Mouse (Mus musculus) kidney, postnatal 0 days (tissue): Measurements from ENCODE around the gene Pkp4. TPM values are rescaled to one million over a fixed set of nuclear protein-coding genes. Genes with fewer than 3 reads are reported as not detected.
"Not testable (repeated sequence)": the region's sequence is repeated elsewhere in the genome, so short reads cannot be mapped to it uniquely, and the experiment has no call there.

Source experiments
- ATAC-seq: fragments of 200-750 bp; cut with Nextera tagmentation; replicated peaks from 2 replicates; pipeline ENCODE4 v1.8.0; 2017; ENCODE audit warnings: low read depth, moderate number of reproducible peaks, moderate TSS enrichment, moderate library complexity; ENCODE audit not compliant: low FRiP score
- DNase-seq: peaks from one replicate; pipeline ENCODE4 v3.0.0-alpha.2; 2016; ENCODE audit warnings: low spot score
- H3K27ac ChIP-seq: fragments of 300-500 bp; sonication (generic); 2 replicates; pipeline ENCODE4 v1.5.1; 2014; ENCODE audit warnings: mild to moderate bottlenecking
- H3K27me3 ChIP-seq: fragments of 300-500 bp; sonication (generic); 2 replicates; pipeline ENCODE4 v1.6.1; 2014; ENCODE audit warnings: low read length, mixed read lengths; ENCODE audit not compliant: insufficient read depth
- H3K36me3 ChIP-seq: fragments of 300-500 bp; sonication (generic); 2 replicates; pipeline ENCODE4 v1.6.1; 2014; ENCODE audit warnings: low read length, mixed read lengths; ENCODE audit not compliant: insufficient read depth
- H3K4me1 ChIP-seq: fragments of 300-500 bp; sonication (generic); replicated peaks from 2 replicates; pipeline ENCODE4 v1.6.1; 2014; ENCODE audit warnings: antibody characterized with exemption, low read length, mixed read lengths; ENCODE audit not compliant: insufficient read depth
- H3K4me2 ChIP-seq: fragments of 300-500 bp; sonication (generic); 2 replicates; pipeline ENCODE4 v1.6.1; 2014; ENCODE audit warnings: mild to moderate bottlenecking, low read length, moderate library complexity, mixed read lengths
- H3K4me3 ChIP-seq: fragments of 300-500 bp; sonication (generic); replicated peaks from 2 replicates; pipeline ENCODE4 v1.5.1; 2014; ENCODE audit warnings: low read depth, low read length
- H3K9ac ChIP-seq: fragments of 300-500 bp; sonication (generic); 2 replicates; pipeline ENCODE4 v1.6.1; 2014; ENCODE audit warnings: low read depth, low read length
- H3K9me3 ChIP-seq: fragments of 300-500 bp; sonication (generic); replicated peaks from 2 replicates; pipeline ENCODE4 v1.6.1; 2016; ENCODE audit warnings: low read length, inconsistent platforms, mixed read lengths
- CTCF ChIP-seq: IDR thresholded peaks from 2 replicates; pipeline ENCODE4 v1.5.1; 2016; ENCODE audit warnings: antibody characterized with exemption, low read depth, mild to moderate bottlenecking, moderate library complexity
- WGBS: fragments of 180-500 bp; shearing (Covaris S2); extraction: QIAGEN DNeasy Blood & Tissue Kit; methylation state at CpG from one replicate; pipeline ENCODE4 v1.1.7; 2014; 5-methylcytosine and 5-hydroxymethylcytosine counted together
- polyA plus RNA-seq: library from polyadenylated mRNA; unstranded; fragments of >200 nt; fragmentation: Nextera tagmentation; extraction: Ambion mirVana; gene quantifications from 2 replicates; pipeline ENCODE4 v1.2.1, GENCODE M21; 2015

Pkp4 gene
- polyA plus RNA-seq, 1 experiment from 2014 or later: 20.2 TPM

GRCm38 (mm10) chr2:59383231-59383630, 222.6 kb downstream of the Pkp4 start:
- no peaks in the 10 kb centered on the region for H3K4me1 ChIP-seq
- no peak for TF ChIP-seq CTCF
- no peak overlapping the region for H3K27ac ChIP-seq
- H3K36me3 ChIP-seq: no peaks in the 10 kb centered on the region
- H3K4me3 ChIP-seq: no peak overlapping the region
- no peaks in the 10 kb centered on the region for H3K27me3 ChIP-seq
- 98% methylated on average over 17 of the region's 17 CpGs for WGBS
- no peak overlapping the region for H3K9ac ChIP-seq
- ATAC-seq (no peak), DNase-seq (no peak)
- no peaks in the 10 kb centered on the region for H3K9me3 ChIP-seq
- H3K4me2 ChIP-seq: no peak overlapping the region

GRCm38 (mm10) chr2:59383852-59384776, 223.5 kb downstream of the Pkp4 start:
- no peaks in the 10 kb centered on the region for H3K36me3 ChIP-seq
- H3K4me3 ChIP-seq: no peak overlapping the region
- TF ChIP-seq CTCF: no peak
- DNase-seq (no peak), ATAC-seq (no peak)
- H3K9me3 ChIP-seq: no peaks in the 10 kb centered on the region
- H3K9ac ChIP-seq: no peak overlapping the region
- H3K4me2 ChIP-seq: no peak overlapping the region
- WGBS: 82% methylated on average over 10 of the region's 10 CpGs
- no peak overlapping the region for H3K27ac ChIP-seq
- no peaks in the 10 kb centered on the region for H3K27me3 ChIP-seq
- no peaks in the 10 kb centered on the region for H3K4me1 ChIP-seq

GRCm38 (mm10) chr2:59385211-59385935, 224.7 kb downstream of the Pkp4 start:
- DNase-seq: no peak

DNA sequence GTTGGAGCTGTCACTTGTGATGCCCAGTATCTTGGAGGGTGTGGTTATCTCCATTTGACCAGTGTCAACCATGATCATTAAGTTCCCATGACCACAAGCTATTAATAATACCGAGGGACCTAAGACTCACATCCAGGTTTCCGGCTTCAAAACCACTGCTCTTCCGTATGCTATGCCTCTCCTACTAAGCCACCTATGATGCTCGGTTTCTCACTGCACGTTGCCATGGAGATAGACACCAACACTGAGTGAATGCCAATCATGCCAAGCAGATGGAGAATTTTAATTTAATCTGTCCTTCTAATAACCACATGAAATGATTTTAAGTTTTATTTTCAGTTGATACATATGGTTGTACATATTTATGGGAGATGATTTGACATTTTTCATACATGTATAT, 229.3 kb downstream of the Pkp4 start:
- ATAC-seq: no peak

More at GRCm38 (mm10) chr2:59385211-59385935, 224.7 kb downstream of the Pkp4 start:
- Histone ChIP-seq H3K4me1 (no peaks in the 10 kb centered on the region), H3K4me3 (no peak overlapping the region), H3K27ac (no peak overlapping the region), H3K4me2 (no peak overlapping the region), H3K36me3 (no peaks in the 10 kb centered on the region), H3K9ac (no peak overlapping the region), H3K9me3 (no peaks in the 10 kb centered on the region), H3K27me3 (no peaks in the 10 kb centered on the region)
- TF ChIP-seq CTCF: no peak
- ATAC-seq: no peak
- WGBS: 39% methylated on average over 4 of the region's 4 CpGs

DNA sequence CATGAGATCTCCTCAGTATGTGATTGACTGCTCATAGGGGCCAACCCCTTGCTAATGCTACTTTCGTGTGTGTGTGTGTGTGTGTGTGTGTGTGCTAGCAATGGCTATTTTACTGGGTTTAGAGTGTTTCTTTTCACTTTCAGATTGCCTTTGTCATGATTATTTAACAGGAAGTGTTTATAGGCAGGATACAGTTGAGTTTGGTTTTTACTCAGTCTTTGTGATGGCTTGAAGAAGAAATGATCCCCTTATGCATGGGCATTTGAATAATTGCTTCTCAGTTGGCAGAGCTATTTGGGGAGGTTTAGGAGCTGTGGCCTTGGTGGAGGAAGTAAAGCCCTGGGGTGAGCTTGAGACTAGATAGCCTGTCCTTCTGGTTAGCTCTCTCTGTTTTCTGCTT, 232.5 kb downstream of the Pkp4 start:
- H3K27ac ChIP-seq: no peak overlapping the region
- no peak overlapping the region for H3K4me3 ChIP-seq
- H3K36me3 ChIP-seq: no peaks in the 10 kb centered on the region
- H3K4me2 ChIP-seq: no peak overlapping the region
- no peaks in the 10 kb centered on the region for H3K9me3 ChIP-seq
- H3K9ac ChIP-seq: no peak overlapping the region
- H3K4me1 ChIP-seq: no peaks in the 10 kb centered on the region
- ATAC-seq (no peak), DNase-seq (no peak)
- no peak for TF ChIP-seq CTCF
- WGBS: 79% methylated on average over 1 of the region's 1 CpGs
- no peaks in the 10 kb centered on the region for H3K27me3 ChIP-seq

More for the DNA sequence above, 229.3 kb downstream of the Pkp4 start:
- DNase-seq: no peak
- Histone ChIP-seq H3K36me3 (no peaks in the 10 kb centered on the region), H3K4me1 (no peaks in the 10 kb centered on the region), H3K4me2 (no peak overlapping the region), H3K9me3 (no peaks in the 10 kb centered on the region), H3K9ac (no peak overlapping the region), H3K27ac (no peak overlapping the region), H3K4me3 (no peak overlapping the region), H3K27me3 (no peaks in the 10 kb centered on the region)
- no peak for TF ChIP-seq CTCF
- 91% methylated on average over 5 of the region's 5 CpGs for WGBS

- H3K36me3 ChIP-seq: no peaks in the 10 kb centered on the region
- no peak overlapping the region for H3K9ac ChIP-seq
- DNase-seq (no peak), ATAC-seq (no peak)
- H3K4me1 ChIP-seq: no peaks in the 10 kb centered on the region
- no peak for TF ChIP-seq CTCF
- H3K27me3 ChIP-seq: no peaks in the 10 kb centered on the region
- H3K4me3 ChIP-seq: no peak overlapping the region
- H3K27ac ChIP-seq: no peak overlapping the region
- no peaks in the 10 kb centered on the region for H3K9me3 ChIP-seq
- WGBS: 98% methylated on average over 4 of the region's 4 CpGs
- H3K4me2 ChIP-seq: no peak overlapping the region
Measured at GRCm38 (mm10) chr2:59394651-59395050, 234.0 kb downstream of the Pkp4 start.

DNA sequence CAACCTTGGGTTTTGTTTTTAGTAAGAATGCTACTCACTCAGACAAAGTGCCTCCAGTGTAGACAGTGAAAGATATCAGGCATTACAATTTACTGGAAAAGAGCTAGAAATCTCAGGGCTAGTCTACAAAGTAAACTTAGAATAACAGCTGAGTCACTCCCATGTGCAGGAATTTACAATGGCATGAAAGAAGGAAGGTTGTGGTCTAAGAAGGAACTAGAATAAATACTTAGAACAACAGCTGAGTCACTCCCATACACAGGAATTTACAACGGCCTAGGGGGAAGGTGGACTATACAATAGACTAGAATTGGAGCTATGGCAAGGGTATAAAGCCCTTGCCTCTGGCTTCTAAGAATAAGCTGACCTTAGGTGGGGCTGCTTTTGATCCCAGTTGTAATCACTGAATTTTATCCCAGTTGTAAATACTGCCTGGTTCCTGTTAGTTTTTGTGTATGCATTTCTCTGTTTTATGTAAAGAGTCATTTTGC, 234.6 kb downstream of the Pkp4 start:
- H3K27me3 ChIP-seq, H3K27ac ChIP-seq, DNase-seq, H3K36me3 ChIP-seq, ATAC-seq, H3K4me1 ChIP-seq, H3K4me2 ChIP-seq, H3K9ac ChIP-seq, H3K4me3 ChIP-seq, H3K9me3 ChIP-seq: not testable (repeated sequence)
- WGBS: 69% methylated on average over 1 of the region's 1 CpGs
